In genomic region chr3:52974674-52975556, GRCm38 (mm10) we compare ENCODE assay signal across 7 mouse cellular contexts. TPM values are rescaled to one million over a fixed set of nuclear protein-coding genes. Genes with fewer than 3 reads are reported as not detected.
A peak's percentile ranks its signal among the peaks of the same experiment; 100 is the strongest.
DNase-seq lines count a peak whose midpoint lies in the region; ATAC-seq and TF ChIP-seq lines count a peak whose summit lies in the region.

No protein-coding gene starts in this region.

- H3K9me3 ChIP-seq in midbrain, embryonic 13.5 days = no peaks in the 10 kb centered on the region

- peak; percentile 80 for TF ChIP-seq CTCF in spleen, adult 2 months (IDR thresholded peaks at IDR 0.05; ENCODE audit: extremely low read depth, insufficient read depth, insufficient read length, insufficient replicate concordance)

- WGBS in midbrain, embryonic 13.5 days = 54% methylated on average over 15 of the region's 15 CpGs
- 49% methylated on average over 15 of the region's 15 CpGs for WGBS in spleen, adult 2 months

- no peaks in the 10 kb centered on the region for H3K4me1 ChIP-seq in midbrain, embryonic 13.5 days (replicated peaks)
- H3K4me1 ChIP-seq in spleen, adult 2 months (ENCODE audit: control insufficient read depth, insufficient read depth, insufficient read length) = no peaks in the 10 kb centered on the region

- H3K4me3 ChIP-seq in midbrain, embryonic 13.5 days (replicated peaks) = no peak overlapping the region
- no peak overlapping the region for H3K4me3 ChIP-seq in spleen, adult 2 months (ENCODE audit: extremely low read depth, insufficient read depth, insufficient read length)

- intact Hi-C loops in left cerebral cortex, postnatal 4 days (cut with DNase I) = loop anchor here (5.0 kb wide), 1 partner anchor 718 kb away; no protein-coding TSS in a partner anchor

- H3K9ac ChIP-seq in midbrain, embryonic 13.5 days (replicated peaks) = no peak overlapping the region

- no peaks in the 10 kb centered on the region for H3K36me3 ChIP-seq in midbrain, embryonic 13.5 days
- H3K36me3 ChIP-seq in spleen, adult 2 months (ENCODE audit: control insufficient read depth, insufficient read depth, low read length) = no peaks in the 10 kb centered on the region

- ATAC-seq in midbrain, embryonic 13.5 days = peak; percentile 83

- no peak overlapping the region for H3K27ac ChIP-seq in midbrain, embryonic 13.5 days
- no peak overlapping the region for H3K27ac ChIP-seq in spleen, adult 2 months (ENCODE audit: insufficient read depth, low read length)

- DNase-seq in adipocyte (ENCODE audit: low spot score) = peak; percentile 77
- peak; percentile 84 to 91 for DNase-seq in cerebellum, postnatal 25 days
- peak; percentile 61 to 75 for DNase-seq in gastrocnemius, adult 8-10 months (ENCODE audit: low spot score in 2 of 2)
- peak; percentile 83 for DNase-seq in induced T-regulatory cell, adult 2 months (ENCODE audit: low read depth)
- DNase-seq in left cerebral cortex, postnatal 4 days = peak; percentile 86
- DNase-seq in spleen, adult 2 months (ENCODE audit: low read depth in 1 of 2, low spot score in 2 of 2) = peak; percentile 42 to 76

- H3K4me2 ChIP-seq in midbrain, embryonic 13.5 days (replicated peaks) = no peak overlapping the region

- peaks cover 5% of the 10 kb centered on the region; the same call in 1 of the 2 replicates for H3K27me3 ChIP-seq in midbrain, embryonic 13.5 days
- H3K27me3 ChIP-seq in spleen, adult 2 months (ENCODE audit: control insufficient read depth, insufficient read depth, low read length) = no peaks in the 10 kb centered on the region

- no peak for TF ChIP-seq POLR2A in spleen, adult 2 months (IDR thresholded peaks at IDR 0.05; ENCODE audit: low read depth, low read length)

RNA-seq across cellular contexts. Expression of gene Cog6, which starts 42.1 kb away (rescaled TPM):
- 10 to 100 TPM; 37.9 to 50.6 (median 45.6) TPM for total RNA-seq in gastrocnemius, adult 8-10 months (2022)
- total RNA-seq in left cerebral cortex, postnatal 4 days (2021) = 10 to 100 TPM; 35.9 to 37.7 TPM
- 57.9 and 59.9 TPM in 2 replicates for polyA plus RNA-seq in midbrain, embryonic 13.5 days (2015; fragmentation: Nextera tagmentation; extraction: Ambion mirVana)
- 7.0 and 7.2 TPM in 2 replicates for polyA plus RNA-seq in spleen, adult 2 months (2012; rRNA removed)
